Mouse (Mus musculus): ENCODE results near the gene Kcnd3.
A peak's percentile ranks its signal among the peaks of the same experiment; 100 is the strongest.

Gene Kcnd3

GRCm38 (mm10) chr3:105590056-105590672, 138.0 kb downstream of the Kcnd3 start:
- DNase-seq (ENCODE audit: low spot score) = no peak

GRCm38 (mm10) chr3:105591766-105592165, 139.6 kb downstream of the Kcnd3 start:
- no peak for DNase-seq (ENCODE audit: low spot score)

- DNase-seq (ENCODE audit: low spot score) = no peak
These were observed 140.1 kb downstream of the Kcnd3 start for GRCm38 (mm10) chr3:105592246-105592645.

GRCm38 (mm10) chr3:105600483-105600882, 148.4 kb downstream of the Kcnd3 start:
- DNase-seq (ENCODE audit: low spot score) = no peak

GRCm38 (mm10) chr3:105602966-105603365, 150.8 kb downstream of the Kcnd3 start:
- no peak for DNase-seq (ENCODE audit: low spot score)

- no peak for DNase-seq (ENCODE audit: low spot score)
These were observed 153.6 kb downstream of the Kcnd3 start for GRCm38 (mm10) chr3:105605726-105606125.

- no peak for DNase-seq (ENCODE audit: low spot score)
These were observed 156.7 kb downstream of the Kcnd3 start for GRCm38 (mm10) chr3:105608857-105609256.

- DNase-seq (ENCODE audit: low spot score) = no peak
These were observed 159.6 kb downstream of the Kcnd3 start for GRCm38 (mm10) chr3:105611531-105612422.

- DNase-seq (ENCODE audit: low spot score) = no peak
These were observed 160.3 kb downstream of the Kcnd3 start for GRCm38 (mm10) chr3:105612423-105612814.

GRCm38 (mm10) chr3:105616861-105617743, 165.0 kb downstream of the Kcnd3 start:
- no peak for DNase-seq (ENCODE audit: low spot score)

- no peak for DNase-seq (ENCODE audit: low spot score)
These were observed 169.0 kb downstream of the Kcnd3 start for GRCm38 (mm10) chr3:105621154-105621553.

GRCm38 (mm10) chr3:105623137-105623536, 171.0 kb downstream of the Kcnd3 start:
- DNase-seq (ENCODE audit: low spot score) = no peak

GRCm38 (mm10) chr3:105625961-105626360, 173.8 kb downstream of the Kcnd3 start:
- peak; percentile 14 for DNase-seq (ENCODE audit: low spot score)

GRCm38 (mm10) chr3:105627258-105627657, 175.1 kb downstream of the Kcnd3 start:
- no peak for DNase-seq (ENCODE audit: low spot score)

- no peak for DNase-seq (ENCODE audit: low spot score)
These were observed 180.2 kb downstream of the Kcnd3 start for GRCm38 (mm10) chr3:105632296-105632695.

- no peak for DNase-seq (ENCODE audit: low spot score)
These were observed 180.9 kb downstream of the Kcnd3 start for GRCm38 (mm10) chr3:105633021-105633420.

- peak; percentile 60 for DNase-seq (ENCODE audit: low spot score)
These were observed 190.1 kb downstream of the Kcnd3 start for GRCm38 (mm10) chr3:105642186-105642585.

- DNase-seq (ENCODE audit: low spot score) = no peak
These were observed 191.4 kb downstream of the Kcnd3 start for GRCm38 (mm10) chr3:105643566-105643965.

GRCm38 (mm10) chr3:105648889-105649567, 196.9 kb downstream of the Kcnd3 start:
- DNase-seq (ENCODE audit: low spot score) = no peak

- DNase-seq (ENCODE audit: low spot score) = no peak
These were observed 201.6 kb downstream of the Kcnd3 start for GRCm38 (mm10) chr3:105653544-105654380.

Data from adipocyte (in vitro differentiated cells).